Mouse (Mus musculus) liver, adult 2 months (tissue): ENCODE measurements around the gene Myh6. TPM values are rescaled to one million over a fixed set of nuclear protein-coding genes. Genes with fewer than 3 reads are reported as not detected.

Source experiments
- DNase-seq: peaks from one replicate; pipeline ENCODE4 v3.0.0-alpha.2; 2011; ENCODE audit warnings: low read depth, low spot score; ENCODE audit errors: extremely low read depth
- H3K27ac ChIP-seq: fragments of 200-500 bp; replicated peaks from 2 replicates; pipeline ENCODE4 v1.5.1; 2012; ENCODE audit warnings: low read depth, mild to moderate bottlenecking, control low read depth, inconsistent platforms, low read length; ENCODE audit not compliant: insufficient read depth
- H3K27me3 ChIP-seq: fragments of 200-500 bp; 2 replicates; pipeline ENCODE4 v1.6.1; 2012; ENCODE audit warnings: mild to moderate bottlenecking, moderate library complexity, low read length, inconsistent platforms; ENCODE audit not compliant: control insufficient read depth, insufficient read depth
- H3K36me3 ChIP-seq: fragments of 200-500 bp; 2 replicates; pipeline ENCODE4 v1.6.1; 2012; ENCODE audit warnings: low read length, inconsistent platforms; ENCODE audit not compliant: control insufficient read depth, insufficient read depth
- H3K4me1 ChIP-seq: fragments of 200-500 bp; 2 replicates; pipeline ENCODE4 v1.6.1; 2011; ENCODE audit warnings: low read length; ENCODE audit not compliant: control insufficient read depth, insufficient read depth
- H3K4me3 ChIP-seq: fragments of 200-500 bp; 2 replicates; pipeline ENCODE4 v1.5.1; 2011; ENCODE audit warnings: low read depth, mild to moderate bottlenecking, control low read depth, low read length, moderate library complexity; ENCODE audit not compliant: insufficient read depth
- H3K79me2 ChIP-seq: fragments of 200-500 bp; 2 replicates; pipeline ENCODE4 v1.6.1; 2012; ENCODE audit warnings: inconsistent platforms, mild to moderate bottlenecking, low read length, moderate library complexity; ENCODE audit not compliant: control insufficient read depth, insufficient read depth
- H3K9ac ChIP-seq: fragments of 200-500 bp; 2 replicates; pipeline ENCODE4 v1.6.1; 2012; ENCODE audit warnings: low read depth, mild to moderate bottlenecking, control low read depth, inconsistent platforms, low read length
- CTCF ChIP-seq: fragments of 200-500 bp; IDR thresholded peaks from 2 replicates; pipeline ENCODE4 v1.5.1; 2011; ENCODE audit warnings: low read depth, low read length, control low read depth
- POLR2A ChIP-seq: fragments of 200-500 bp; IDR thresholded peaks from 2 replicates; pipeline ENCODE4 v1.6.1; 2011; ENCODE audit warnings: low read length, control low read depth; ENCODE audit not compliant: insufficient read depth; ENCODE audit errors: extremely low read depth
- WGBS: fragments of 180-500 bp; shearing (Covaris S2); methylation state at CpG from one replicate; pipeline ENCODE4 v1.1.7; 2018; 5-methylcytosine and 5-hydroxymethylcytosine counted together
- polyA plus RNA-seq: library from polyadenylated mRNA; depleted of rRNA; stranded (reverse); fragments of >200 nt; gene quantifications from 2 replicates; pipeline ENCODE4 v1.2.3, GENCODE M21; 2012
- total RNA-seq: library from RNA; depleted of rRNA; stranded (reverse); fragments of >200 nt; gene quantifications from 2 replicates; pipeline ENCODE4 v1.2.3, GENCODE M21; 2014

The Myh6 gene
- total and polyA plus RNA-seq, 2 experiments = 0.02 TPM; not detected in 1

DNA sequence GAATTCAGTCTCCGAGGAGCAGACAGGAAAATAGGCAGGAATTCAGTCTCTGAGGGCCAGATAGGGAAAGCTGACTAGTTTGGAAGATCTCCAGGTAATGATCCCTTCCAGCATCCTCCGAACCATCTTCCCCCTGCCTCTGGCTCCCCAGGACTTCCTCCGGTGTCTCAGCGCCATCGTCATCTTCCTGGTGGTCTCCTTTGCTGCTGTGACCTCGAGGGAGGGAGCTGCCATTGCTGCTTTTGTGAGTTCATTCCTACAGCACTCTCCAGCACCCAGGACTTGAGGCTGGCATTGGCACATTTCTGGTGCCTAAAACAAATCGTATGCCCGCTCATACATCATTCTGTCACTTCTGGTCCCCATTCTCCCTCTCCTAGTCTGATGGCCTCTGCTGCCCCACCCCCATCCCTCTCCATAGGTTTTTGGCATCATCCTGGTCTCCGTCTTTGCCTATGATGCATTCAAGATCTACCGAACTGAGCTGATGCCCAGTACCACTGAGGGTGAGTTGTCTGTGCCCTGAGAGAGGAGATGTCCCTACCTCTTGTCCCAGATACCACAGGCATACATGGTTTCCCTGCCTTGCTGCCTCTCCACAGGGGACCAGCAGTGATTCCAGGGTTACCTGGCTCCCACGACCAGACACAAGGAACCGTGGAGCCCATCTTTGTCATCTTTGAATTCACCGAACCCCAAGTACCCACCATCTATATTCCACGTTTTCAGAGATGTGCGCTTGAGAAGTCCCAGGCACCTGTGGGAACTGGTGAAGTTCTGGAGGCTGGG, 28.1 kb downstream of the Myh6 start:
- H3K4me3 ChIP-seq = no peak overlapping the region
- H3K36me3 ChIP-seq = no peaks in the 10 kb centered on the region
- H3K27me3 ChIP-seq = no peaks in the 10 kb centered on the region
- TF ChIP-seq CTCF (no peak), POLR2A (no peak)
- no peak overlapping the region for H3K9ac ChIP-seq
- no peaks in the 10 kb centered on the region for H3K4me1 ChIP-seq
- DNase-seq = no peak
- 76% methylated on average over 15 of the region's 15 CpGs for WGBS
- H3K27ac ChIP-seq = no peak overlapping the region
- H3K79me2 ChIP-seq = no peaks in the 10 kb centered on the region

DNA sequence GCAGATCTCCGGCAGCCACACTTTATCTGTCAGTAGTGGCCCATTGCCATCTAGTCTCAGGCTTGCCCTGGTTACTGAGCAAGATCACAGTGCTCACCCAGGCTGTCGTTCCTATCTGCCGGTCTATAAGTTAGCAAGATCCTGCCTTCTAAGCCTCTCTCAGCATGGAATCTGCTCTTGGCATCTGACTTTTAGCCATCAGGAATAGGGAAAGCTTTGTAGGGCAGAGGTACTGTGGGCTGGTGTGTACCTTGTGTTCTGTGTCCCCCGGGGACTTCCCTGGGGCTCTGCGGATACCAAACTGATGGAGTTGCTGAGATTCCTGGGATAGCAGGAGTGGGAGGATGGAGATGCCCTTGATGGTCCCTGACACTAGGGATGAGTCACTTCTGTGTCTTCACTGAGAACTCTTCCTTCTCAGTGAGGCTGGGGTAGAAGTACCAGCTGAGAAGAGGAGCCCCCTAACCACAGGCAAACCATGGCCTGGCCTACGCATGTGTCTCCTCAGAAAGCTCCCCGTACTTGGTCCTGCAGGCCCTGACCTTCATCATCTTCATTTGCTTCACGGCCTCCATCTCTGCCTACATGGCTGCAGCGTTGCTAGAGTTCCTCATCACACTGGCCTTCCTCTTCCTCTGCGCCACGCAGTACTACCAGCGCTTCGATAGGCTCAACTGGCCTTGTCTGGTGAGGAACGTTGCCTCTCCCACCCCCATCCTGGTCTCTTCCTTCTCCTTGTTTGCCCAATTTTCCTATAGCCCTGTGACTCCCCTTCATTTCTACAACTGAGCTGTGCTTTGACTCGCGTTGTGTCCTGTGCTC, 29.2 kb downstream of the Myh6 start:
- no peak for DNase-seq
- no peaks in the 10 kb centered on the region for H3K4me1 ChIP-seq
- no peak overlapping the region for H3K9ac ChIP-seq
- no peak overlapping the region for H3K27ac ChIP-seq
- TF ChIP-seq CTCF (no peak), POLR2A (no peak)
- H3K79me2 ChIP-seq = no peaks in the 10 kb centered on the region
- no peaks in the 10 kb centered on the region for H3K36me3 ChIP-seq
- 85% methylated on average over 16 of the region's 16 CpGs for WGBS
- no peaks in the 10 kb centered on the region for H3K27me3 ChIP-seq
- no peak overlapping the region for H3K4me3 ChIP-seq

DNA sequence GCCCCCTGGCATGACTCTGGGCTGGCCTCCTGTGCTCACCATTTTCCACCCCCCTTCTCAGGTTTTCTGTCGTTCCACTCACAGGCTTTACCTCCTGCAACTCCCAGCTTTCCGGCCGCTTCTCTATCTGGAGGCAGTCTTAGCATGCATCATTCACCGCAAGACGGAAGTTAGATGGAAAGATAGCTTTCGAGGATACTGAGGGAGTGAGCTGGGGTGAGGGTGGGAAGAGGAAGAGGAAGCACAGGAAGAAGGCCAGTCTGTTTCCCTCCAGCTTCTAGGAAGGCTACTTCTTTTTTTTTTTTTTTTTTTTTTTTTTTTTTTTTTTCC, 29.9 kb downstream of the Myh6 start:
- H3K9ac ChIP-seq = no peak overlapping the region
- H3K36me3 ChIP-seq = no peaks in the 10 kb centered on the region
- no peak overlapping the region for H3K4me3 ChIP-seq
- no peaks in the 10 kb centered on the region for H3K4me1 ChIP-seq
- H3K27ac ChIP-seq = no peak overlapping the region
- TF ChIP-seq POLR2A (no peak), CTCF (no peak)
- no peak for DNase-seq
- WGBS = 61% methylated on average over 6 of the region's 6 CpGs
- no peaks in the 10 kb centered on the region for H3K27me3 ChIP-seq
- H3K79me2 ChIP-seq = no peaks in the 10 kb centered on the region

DNA sequence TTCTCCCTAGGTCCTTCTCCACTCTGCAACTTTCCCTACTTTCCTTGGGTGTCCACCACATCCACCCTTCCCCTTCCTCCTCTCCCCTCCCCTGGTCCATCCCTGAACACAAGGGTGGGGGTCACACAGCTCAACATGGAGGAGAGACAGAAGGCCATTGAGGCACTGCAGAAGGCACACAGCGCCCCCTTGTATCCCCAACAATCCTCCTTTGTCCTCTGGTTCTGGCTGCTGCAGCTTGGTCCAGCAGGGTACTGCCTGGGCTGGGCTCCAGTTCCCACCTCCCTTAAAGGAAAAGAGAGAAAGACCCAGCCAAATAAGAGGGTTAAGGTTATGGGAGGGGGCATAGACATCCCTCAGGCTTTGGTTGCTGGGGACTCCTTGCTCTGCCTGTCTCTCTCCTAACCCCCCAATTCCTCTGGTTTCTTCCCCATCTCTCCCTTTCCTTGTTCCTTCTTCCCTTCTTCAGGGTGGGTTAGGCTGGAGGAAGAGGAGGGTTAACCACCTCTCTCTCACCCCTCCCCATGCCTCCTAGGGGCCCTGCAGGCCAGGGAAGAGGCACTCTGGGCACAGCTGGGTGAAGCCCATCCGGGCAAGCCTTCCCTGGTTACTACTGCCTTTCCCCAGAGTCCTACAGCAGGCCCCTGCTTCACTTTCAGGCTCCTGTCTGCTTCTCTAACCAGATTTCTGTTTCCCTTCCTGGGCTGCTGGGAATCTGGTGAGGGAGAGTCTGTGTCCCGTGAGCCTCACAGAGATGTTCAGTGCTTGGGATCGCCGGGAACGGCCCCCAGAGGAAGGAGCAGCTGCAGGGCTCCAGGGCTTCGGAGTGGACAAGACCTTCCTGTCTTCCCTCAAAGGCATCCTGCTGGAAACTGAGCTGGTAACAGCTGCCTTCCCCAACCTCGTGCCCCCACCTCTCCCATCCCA, 30.6 kb downstream of the Myh6 start, which contains the start of gene Cmtm5:
TSS of gene Cmtm5 (plus strand) at position 358 of the 927 bp plus-strand sequence.
- no peak for DNase-seq
- 56% methylated on average over 8 of the region's 8 CpGs for WGBS
- H3K79me2 ChIP-seq = no peaks in the 10 kb centered on the region
- H3K27ac ChIP-seq = no peak within 1 kb of the TSS
- no peak within 1 kb of the TSS for H3K4me3 ChIP-seq
- no peaks in the 10 kb centered on the region for H3K36me3 ChIP-seq
- TF ChIP-seq CTCF (no peak), POLR2A (no peak)
- H3K27me3 ChIP-seq = no peaks in the 10 kb centered on the region
- H3K9ac ChIP-seq = no peak within 1 kb of the TSS
- H3K4me1 ChIP-seq = no peaks in the 10 kb centered on the region

DNA sequence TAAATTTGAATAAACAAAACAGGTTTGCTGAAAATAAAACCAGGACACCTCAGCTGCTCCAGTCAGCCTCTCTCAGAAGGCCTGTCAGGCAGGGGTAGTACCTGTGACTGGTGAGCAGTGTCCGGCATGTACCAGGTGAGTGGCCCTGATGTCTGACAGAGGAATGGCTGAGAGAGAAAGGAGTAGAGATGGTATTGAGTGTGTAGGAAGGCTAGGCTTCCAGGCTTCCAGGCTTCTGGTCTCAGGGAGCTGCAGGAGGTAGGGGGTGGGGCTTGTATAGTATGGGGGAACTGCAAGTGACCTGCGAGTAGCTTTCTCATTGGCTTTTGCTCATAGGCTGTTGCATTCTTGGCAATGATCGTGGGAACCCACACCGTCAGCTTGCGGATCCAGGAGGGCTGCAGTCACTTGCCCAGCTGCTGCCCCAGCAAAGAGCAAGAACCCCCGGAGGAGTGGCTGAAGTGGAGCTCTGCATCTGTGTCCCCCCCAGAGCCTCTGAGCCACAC, 34.0 kb downstream of the Myh6 start, which contains the start of gene Il25:
TSS of gene Il25 (plus strand) at position 51 of the 506 bp plus-strand sequence.
- DNase-seq = no peak
- H3K79me2 ChIP-seq = no peaks in the 10 kb centered on the region
- H3K9ac ChIP-seq = no peak within 1 kb of the TSS
- H3K4me3 ChIP-seq = no peak within 1 kb of the TSS
- H3K27me3 ChIP-seq = 0 out of 2 replicates have a peak, but pooled peaks cover 2% of the 10 kb centered on the region
- 65% methylated on average over 6 of the region's 6 CpGs for WGBS
- TF ChIP-seq CTCF (no peak), POLR2A (no peak)
- H3K27ac ChIP-seq = no peak within 1 kb of the TSS
- H3K4me1 ChIP-seq = no peaks in the 10 kb centered on the region
- H3K36me3 ChIP-seq = no peaks in the 10 kb centered on the region
